Mouse (Mus musculus) naive thymus-derived CD4-positive, alpha-beta T cell, adult 2 months (primary cell): Measurements from ENCODE around the gene Pgap1.
A peak's percentile ranks its signal among the peaks of the same experiment; 100 is the strongest.

Experiments
- DNase-seq: peaks from one replicate; pipeline ENCODE4 v3.0.0-alpha.2; 2011; ENCODE audit warnings: low read depth

The Pgap1 gene

GRCm38 (mm10) chr1:54557301-54558229, at the start of gene Pgap1:
Gene Pgap1, minus strand, starts transcription at chr1:54557684.
- DNase-seq, result peak; percentile 95

GRCm38 (mm10) chr1:54606936-54607335, 49.5 kb upstream of the Pgap1 start:
- DNase-seq, result no peak

- no peak for DNase-seq
Measured at GRCm38 (mm10) chr1:54601692-54602091, 44.2 kb upstream of the Pgap1 start.

- DNase-seq, result no peak
Measured at GRCm38 (mm10) chr1:54600275-54600674, 42.8 kb upstream of the Pgap1 start.

GRCm38 (mm10) chr1:54597594-54598217, 40.2 kb upstream of the Pgap1 start:
- DNase-seq, result no peak

- DNase-seq, result no peak
Measured at GRCm38 (mm10) chr1:54596151-54596550, 38.7 kb upstream of the Pgap1 start.

GRCm38 (mm10) chr1:54587076-54587475, 29.6 kb upstream of the Pgap1 start:
- no peak for DNase-seq

- no peak for DNase-seq
Measured at GRCm38 (mm10) chr1:54585971-54586555, 28.6 kb upstream of the Pgap1 start.

GRCm38 (mm10) chr1:54585278-54585846, 27.9 kb upstream of the Pgap1 start:
- peak; percentile 86 for DNase-seq

GRCm38 (mm10) chr1:54584588-54585277, 27.2 kb upstream of the Pgap1 start:
- DNase-seq, result no peak

GRCm38 (mm10) chr1:54578358-54579184, 21.1 kb upstream of the Pgap1 start:
- peak; percentile 60 for DNase-seq

GRCm38 (mm10) chr1:54569102-54569501, 11.6 kb upstream of the Pgap1 start:
- no peak for DNase-seq

- no peak for DNase-seq
Measured at GRCm38 (mm10) chr1:54563923-54564322, 6.4 kb upstream of the Pgap1 start.

- DNase-seq, result no peak
Measured at GRCm38 (mm10) chr1:54556586-54557221, 780 bp downstream of the Pgap1 start.

GRCm38 (mm10) chr1:54555364-54556140, 1.9 kb downstream of the Pgap1 start:
- peak; percentile 44 for DNase-seq

GRCm38 (mm10) chr1:54552621-54553020, 4.9 kb downstream of the Pgap1 start:
- no peak for DNase-seq

GRCm38 (mm10) chr1:54545200-54545599, 12.3 kb downstream of the Pgap1 start:
- DNase-seq, result no peak

- DNase-seq, result no peak
Measured at GRCm38 (mm10) chr1:54542920-54543319, 14.6 kb downstream of the Pgap1 start.

- no peak for DNase-seq
Measured at GRCm38 (mm10) chr1:54531170-54531569, 26.3 kb downstream of the Pgap1 start.

- no peak for DNase-seq
Measured at GRCm38 (mm10) chr1:54523717-54524116, 33.8 kb downstream of the Pgap1 start.
